Mouse (Mus musculus) testis, adult 2 months (tissue): ENCODE measurements around the gene Ssbp3.

Experiments used
- CTCF ChIP-seq: fragments of 200-500 bp; IDR thresholded peaks from 2 replicates; pipeline ENCODE4 v1.5.1; 2012; ENCODE audit warnings: low read depth, mild to moderate bottlenecking, inconsistent platforms, low read length, moderate library complexity; ENCODE audit not compliant: control insufficient read depth, insufficient read depth, insufficient replicate concordance
- POLR2A ChIP-seq: fragments of 200-500 bp; IDR thresholded peaks from 2 replicates; pipeline ENCODE4 v1.6.1; 2012; ENCODE audit warnings: low read depth, mild to moderate bottlenecking, inconsistent platforms, low read length, moderate library complexity; ENCODE audit not compliant: control insufficient read depth

DNA sequence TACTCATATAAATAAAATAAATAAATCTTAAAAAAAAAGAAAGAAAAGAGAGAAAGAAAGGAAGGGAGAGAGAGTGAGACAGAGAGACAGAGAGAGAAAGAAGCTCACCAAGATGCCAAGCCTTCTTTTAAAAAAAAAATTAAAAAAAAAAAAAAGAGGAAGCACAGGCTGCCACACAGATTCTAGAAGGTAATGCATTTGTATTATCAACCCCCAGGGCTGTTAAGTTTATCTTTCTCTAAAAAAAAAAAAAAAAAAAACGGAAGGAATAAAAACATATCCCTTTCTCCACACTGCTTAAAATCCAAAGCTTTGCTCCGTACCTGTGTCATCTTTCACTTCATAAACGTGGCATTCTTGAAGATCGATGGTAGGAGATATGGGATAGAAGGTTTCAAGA, 151.1 kb downstream of the Ssbp3 start:
- TF ChIP-seq POLR2A (no peak), CTCF (no peak)
